Comparison of ENCODE assay signal across 26 mouse cellular contexts in genomic region chr12:60344437-60344836, GRCm38 (mm10).
"Had no signal": no experiment of that assay in that cellular context is flagged by ENCODE, and none has a peak within 500 bp of the region (broad histone marks: within the 10 kb centered on the region; RNA-seq: fewer than 3 reads in every experiment).

No protein-coding gene starts in this region.

- H3K36me3 ChIP-seq: embryonic facial prominence, embryonic 10.5 days; embryonic facial prominence, embryonic 12.5 days; embryonic facial prominence, embryonic 13.5 days; embryonic facial prominence, embryonic 15.5 days; forebrain, embryonic 10.5 days; forebrain, embryonic 12.5 days; forebrain, embryonic 15.5 days; heart, embryonic 10.5 days had no signal

- H3K27me3 ChIP-seq: embryonic facial prominence, embryonic 12.5 days; embryonic facial prominence, embryonic 13.5 days; embryonic facial prominence, embryonic 15.5 days; forebrain, embryonic 12.5 days; forebrain, embryonic 13.5 days; forebrain, embryonic 15.5 days had no signal

- DNase-seq: cerebellum, adult 9-10 months; cerebellum, adult 9-11 months; cerebellum, postnatal 10 days; cerebellum, postnatal 14 days; cerebellum, postnatal 25 days; cerebellum, postnatal 36 days; embryo, embryonic 11 days; forebrain, postnatal 0 days; gastrocnemius, adult 2 months; gastrocnemius, postnatal 10 days; gastrocnemius, postnatal 14 days; gastrocnemius, postnatal 25 days; gastrocnemius, postnatal 36 days; heart, adult 11 months; heart, adult 18-20 months; heart, adult 2 months had no signal

- H3K4me3 ChIP-seq: embryonic facial prominence, embryonic 10.5 days; embryonic facial prominence, embryonic 12.5 days; embryonic facial prominence, embryonic 13.5 days; embryonic facial prominence, embryonic 15.5 days; erythroblast, embryonic 14.5 days; forebrain, embryonic 10.5 days; forebrain, embryonic 12.5 days; forebrain, embryonic 13.5 days; forebrain, embryonic 15.5 days; gastrocnemius, adult 2 months; heart, adult 2 months; heart, embryonic 10.5 days had no signal

- H3K4me2 ChIP-seq: embryonic facial prominence, embryonic 12.5 days; embryonic facial prominence, embryonic 13.5 days; embryonic facial prominence, embryonic 15.5 days; forebrain, embryonic 12.5 days; forebrain, embryonic 13.5 days; forebrain, embryonic 15.5 days had no signal

- H3K4me1 ChIP-seq: embryonic facial prominence, embryonic 10.5 days; embryonic facial prominence, embryonic 12.5 days; embryonic facial prominence, embryonic 13.5 days; embryonic facial prominence, embryonic 15.5 days; forebrain, embryonic 10.5 days; forebrain, embryonic 12.5 days; forebrain, embryonic 13.5 days; forebrain, embryonic 15.5 days; heart, embryonic 10.5 days had no signal
